Mouse (Mus musculus) heart, postnatal 25 days (tissue): ENCODE data around the gene Bbc3. TPM values are rescaled to one million over a fixed set of nuclear protein-coding genes. Genes with fewer than 3 reads are reported as not detected.
"Not testable (repeated sequence)": the region's sequence is repeated elsewhere in the genome, so short reads cannot be mapped to it uniquely, and the experiment has no call there.

Experiments
- DNase-seq: peaks from one replicate; pipeline ENCODE4 v3.0.0; 2022; ENCODE audit warnings: low spot score
- intact Hi-C: fragments of 180-260 bp; cut with DNase I; formaldehyde crosslinking; loops from one replicate; pipeline ENCODE4 v1.15.1; 2025
- total RNA-seq, 2 experiments: library from RNA; stranded (reverse); gene quantifications; 2 replicates each; pipeline ENCODE4 v1.2.3; 2021

Gene Bbc3
- total RNA-seq, 2 experiments from 2014 or later = 3.7 to 4.7 TPM

DNA sequence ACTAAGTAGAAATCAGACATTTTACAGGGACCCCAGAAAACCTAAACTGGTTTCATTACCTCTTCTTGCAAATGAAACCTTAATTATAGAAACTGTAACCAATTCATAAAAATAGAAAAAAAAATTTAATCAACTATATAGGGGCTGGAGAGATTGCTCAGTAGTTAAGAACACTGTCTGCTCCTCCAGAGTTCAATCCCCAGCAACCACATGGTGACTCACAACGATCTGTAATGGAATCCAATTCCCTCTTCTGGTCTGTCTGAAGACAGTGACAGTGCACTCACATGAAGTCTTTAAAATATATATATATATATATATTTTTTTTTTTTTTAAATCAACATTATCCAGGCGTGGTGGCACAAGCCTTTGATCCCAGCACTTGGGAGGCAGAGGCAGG lies 21.2 kb upstream of the Bbc3 start:
- DNase-seq = no peak
- intact Hi-C loops = no loop called here

DNA sequence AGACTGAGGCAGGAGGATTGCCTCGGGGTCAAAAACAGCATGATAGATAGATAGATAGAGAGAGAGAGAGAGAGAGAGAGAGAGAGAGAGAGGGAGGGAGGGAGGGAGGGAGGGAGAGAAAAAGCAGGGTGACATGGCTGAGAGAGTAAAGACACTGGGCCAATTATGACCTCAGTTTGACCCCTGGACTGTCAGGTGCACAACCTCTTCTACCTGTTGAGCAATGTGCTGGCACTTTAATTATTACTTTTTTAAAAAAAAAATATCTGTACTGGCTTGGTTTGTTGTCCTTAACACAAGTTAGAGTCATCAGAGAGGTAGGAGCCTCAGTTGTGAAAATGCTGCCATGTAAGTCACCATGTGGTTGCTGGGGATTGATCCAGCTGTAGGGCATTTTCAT lies 20.4 kb upstream of the Bbc3 start:
- intact Hi-C loops = no loop called here
- DNase-seq = no peak

DNA sequence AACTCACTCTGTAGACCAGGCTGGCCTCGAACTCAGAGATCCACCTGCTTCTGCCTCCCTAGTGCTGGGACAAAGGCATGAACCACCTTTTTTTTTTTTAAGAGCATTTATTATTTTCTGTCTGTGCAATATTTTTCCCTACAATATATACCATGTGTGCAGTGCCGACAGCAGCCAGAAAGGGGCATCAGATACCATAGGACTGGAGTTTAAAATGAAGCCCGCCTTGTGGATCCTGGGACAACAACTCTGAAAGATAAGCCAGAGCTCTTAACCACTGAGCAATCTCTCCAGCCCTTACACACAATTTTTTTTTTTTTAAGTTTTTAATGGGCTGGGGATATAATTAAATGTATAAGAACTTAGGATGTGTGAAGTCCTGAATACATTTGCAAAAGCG lies 13.8 kb upstream of the Bbc3 start:
- intact Hi-C loops = loop anchor here (1.0 kb wide), 2 partner anchors 32 to 79 kb away; no protein-coding TSS in a partner anchor

DNA sequence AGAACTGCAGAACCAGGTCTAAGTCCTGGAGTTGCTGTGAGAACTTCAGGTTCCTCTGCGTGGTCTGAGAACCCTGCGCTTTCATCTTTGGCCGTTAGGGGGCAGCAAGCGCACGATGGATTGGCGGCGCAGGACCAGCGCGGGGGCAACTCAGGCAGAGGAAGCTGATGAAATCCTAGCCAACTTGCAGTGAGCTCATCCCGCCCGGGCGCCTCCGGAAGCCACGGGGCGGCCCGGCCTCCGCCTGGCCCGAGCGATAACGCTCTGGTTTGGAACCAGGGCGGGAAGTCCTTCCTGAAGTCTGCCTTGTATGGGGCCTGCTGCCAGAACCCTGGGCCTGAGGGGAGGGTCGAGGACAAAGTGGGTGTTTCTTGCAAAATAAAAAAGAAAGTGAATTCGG lies 13.4 kb upstream of the Bbc3 start:
- DNase-seq = peak; percentile 94
- intact Hi-C loops = loop anchor here (1.0 kb wide), 2 partner anchors 31 to 78 kb away; no protein-coding TSS in a partner anchor

More for the DNA sequence above, 13.8 kb upstream of the Bbc3 start:
- no peak for DNase-seq

DNA sequence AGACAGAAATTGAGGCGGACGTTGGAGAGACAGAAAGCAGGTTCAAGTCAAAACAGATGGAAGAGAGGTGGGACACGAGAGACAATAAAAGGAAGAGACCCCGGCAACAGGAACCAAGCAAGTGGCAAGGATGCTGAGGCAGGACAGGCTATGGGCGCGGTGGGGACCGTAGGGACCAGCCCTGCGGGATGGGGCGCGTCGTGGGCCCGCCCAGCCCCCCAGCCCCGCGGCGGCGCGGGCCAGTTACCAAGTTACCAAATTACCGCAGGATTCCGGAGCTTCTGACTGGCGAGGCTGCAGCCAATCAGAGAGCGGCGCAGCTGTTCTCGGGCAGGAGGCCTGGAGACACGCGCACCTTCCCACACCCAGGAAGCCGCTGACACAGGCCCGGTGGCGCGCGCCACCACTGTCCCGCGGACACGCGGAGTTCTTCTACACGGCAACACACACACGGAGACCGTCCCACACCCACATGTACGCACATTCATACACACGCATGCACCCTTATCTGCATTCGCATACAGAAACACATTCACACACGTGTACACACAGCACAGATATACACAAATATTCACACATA lies 12.8 kb upstream of the Bbc3 start:
- intact Hi-C loops = no loop called here
- DNase-seq = peak; percentile 74

DNA sequence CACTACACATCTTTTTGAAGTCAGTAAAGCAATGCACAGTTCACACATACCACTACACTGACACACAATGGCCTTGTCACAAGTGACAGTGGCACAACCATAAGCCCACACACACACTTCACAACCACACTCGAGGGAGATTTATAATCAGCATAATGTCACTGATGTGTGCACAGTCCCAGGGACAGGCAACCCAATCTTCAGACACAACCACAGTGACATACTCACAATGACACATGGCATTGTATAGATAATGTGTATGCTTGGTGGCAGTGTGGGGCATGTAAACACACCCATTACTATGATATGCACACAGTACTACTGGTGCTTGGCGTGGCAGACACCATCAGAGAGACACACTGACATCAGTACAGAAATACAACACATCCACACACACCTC lies 12.0 kb upstream of the Bbc3 start:
- DNase-seq = no peak
- intact Hi-C loops = loop anchor here (2.0 kb wide), 1 partner anchor 15 kb away; no protein-coding TSS in a partner anchor

DNA sequence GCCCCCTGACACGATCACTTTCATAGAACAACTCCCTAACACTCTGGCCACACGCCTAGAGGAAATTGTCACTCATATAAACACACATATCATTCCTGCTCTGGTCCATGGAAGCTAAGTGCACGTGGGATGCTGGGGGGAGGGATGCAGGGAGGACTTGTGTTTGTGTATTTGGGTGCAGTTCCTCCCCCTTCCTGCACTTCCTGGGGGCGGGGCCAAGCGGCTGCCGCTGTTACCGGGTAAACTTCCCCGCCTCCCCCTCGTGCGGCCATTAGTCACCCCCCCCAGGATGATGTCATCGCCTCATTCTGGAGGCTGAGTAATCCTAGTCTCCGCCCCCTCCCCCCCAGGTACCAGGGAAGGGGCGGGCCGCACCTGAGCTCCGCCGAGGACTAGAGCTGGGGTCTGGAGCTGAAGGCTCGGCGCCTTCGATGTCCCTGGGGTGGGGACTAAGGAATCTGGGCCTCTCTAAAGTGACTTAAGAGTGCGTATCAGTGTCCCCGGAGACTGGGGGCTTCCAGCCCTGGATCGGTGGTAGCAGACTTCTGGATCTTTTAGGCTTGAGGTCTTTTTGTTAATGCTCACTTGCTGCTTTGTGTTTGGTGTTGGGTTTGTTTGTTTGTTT lies 11.3 kb upstream of the Bbc3 start:
- intact Hi-C loops = loop anchor here (2.0 kb wide), 1 partner anchor 14 kb away; no protein-coding TSS in a partner anchor

DNA sequence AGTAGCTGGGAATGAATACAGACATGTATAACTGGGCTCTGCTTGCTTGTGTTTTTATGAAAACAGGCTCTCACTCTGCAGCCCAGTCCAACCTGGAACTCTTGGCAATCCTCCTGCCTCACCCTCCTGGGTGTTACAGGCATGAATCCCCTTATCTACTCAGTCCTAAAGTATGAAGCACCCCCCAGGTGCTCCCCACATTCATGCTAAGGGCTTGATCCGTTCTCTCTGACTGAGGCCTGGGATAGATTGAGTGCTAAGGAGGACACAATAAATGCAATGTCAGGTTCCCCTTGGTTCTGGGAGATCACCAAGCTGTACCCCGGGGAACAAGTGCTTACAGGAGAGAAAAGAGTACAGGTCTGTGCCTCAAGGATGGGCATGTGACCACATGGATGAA lies 10.6 kb upstream of the Bbc3 start:
- intact Hi-C loops = loop anchor here (2.0 kb wide), 1 partner anchor 13 kb away; no protein-coding TSS in a partner anchor
- DNase-seq = no peak

More for the DNA sequence above, 11.3 kb upstream of the Bbc3 start:
- peak; percentile 84 for DNase-seq

DNA sequence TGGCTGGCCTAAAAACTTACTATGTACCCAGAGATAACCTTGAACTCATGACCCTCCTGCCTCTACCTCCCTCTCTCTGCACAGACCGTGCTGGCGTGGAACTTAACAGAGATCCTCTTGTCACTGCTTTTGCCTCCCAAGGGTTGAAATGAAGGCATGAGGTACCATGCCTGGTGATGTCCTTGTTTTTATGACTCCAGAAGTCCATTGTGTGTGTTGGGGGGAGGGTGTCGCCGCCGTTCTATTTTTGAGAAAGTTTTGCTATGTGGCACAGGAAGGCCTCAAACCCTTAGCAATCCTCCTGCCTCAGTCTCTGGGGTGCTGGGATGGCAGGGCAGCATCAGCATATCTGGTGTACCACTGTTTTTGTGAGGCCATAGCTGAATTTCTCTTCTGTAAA lies 9.3 kb upstream of the Bbc3 start:
- intact Hi-C loops = no loop called here
- DNase-seq = no peak

DNA sequence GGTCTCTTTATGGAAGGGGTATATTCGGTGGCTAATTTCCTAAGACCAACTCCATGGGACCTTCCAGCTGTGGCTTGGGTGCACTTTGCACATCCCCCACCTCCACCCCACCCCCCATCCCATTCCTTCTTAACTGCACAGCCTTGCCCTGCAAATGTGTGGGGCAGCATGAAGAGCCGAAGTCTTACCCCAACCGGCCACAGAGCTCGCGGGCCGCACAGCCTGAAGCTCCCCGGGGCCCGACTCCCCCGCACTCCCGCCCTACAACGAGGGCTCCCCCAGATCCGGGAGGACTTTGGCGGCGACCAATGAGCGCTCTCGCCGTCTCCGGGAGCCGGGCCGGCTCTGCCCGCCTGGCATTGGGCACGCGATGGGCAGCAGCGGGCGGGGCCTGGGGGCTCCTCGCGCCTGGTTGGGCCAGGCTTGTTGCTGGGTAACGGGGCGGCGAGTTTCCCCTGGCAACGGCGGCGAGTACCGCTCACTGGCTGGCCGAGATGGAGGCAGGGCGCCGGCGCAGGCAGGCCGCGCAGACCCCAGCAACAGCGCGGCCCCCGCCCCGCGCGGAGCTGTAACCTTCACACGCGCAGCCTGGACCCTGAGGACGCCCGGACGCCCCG lies 8.7 kb upstream of the Bbc3 start:
- intact Hi-C loops = no loop called here
- DNase-seq = peak; percentile 78

DNA sequence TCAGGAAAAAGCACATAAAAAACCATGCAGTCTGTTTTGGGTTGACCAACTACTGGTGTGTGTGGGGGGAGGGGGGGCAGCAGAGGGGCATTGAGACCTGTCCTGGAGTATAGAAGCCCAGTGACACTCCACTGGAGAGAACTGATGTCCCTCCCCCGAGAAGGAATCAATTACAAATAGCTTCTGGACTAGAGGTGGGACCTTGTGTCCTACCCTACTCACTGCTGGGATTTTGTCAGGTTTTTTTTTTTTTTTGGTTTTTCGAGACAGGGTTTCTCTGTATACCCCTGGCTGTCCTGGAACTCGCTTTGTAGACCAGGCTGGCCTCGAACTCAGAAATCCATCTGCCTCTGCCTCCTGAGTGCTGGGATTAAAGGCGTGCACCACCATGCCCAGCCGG lies 1.1 kb upstream of the Bbc3 start:
- DNase-seq, intact Hi-C loops: not testable (repeated sequence)

DNA sequence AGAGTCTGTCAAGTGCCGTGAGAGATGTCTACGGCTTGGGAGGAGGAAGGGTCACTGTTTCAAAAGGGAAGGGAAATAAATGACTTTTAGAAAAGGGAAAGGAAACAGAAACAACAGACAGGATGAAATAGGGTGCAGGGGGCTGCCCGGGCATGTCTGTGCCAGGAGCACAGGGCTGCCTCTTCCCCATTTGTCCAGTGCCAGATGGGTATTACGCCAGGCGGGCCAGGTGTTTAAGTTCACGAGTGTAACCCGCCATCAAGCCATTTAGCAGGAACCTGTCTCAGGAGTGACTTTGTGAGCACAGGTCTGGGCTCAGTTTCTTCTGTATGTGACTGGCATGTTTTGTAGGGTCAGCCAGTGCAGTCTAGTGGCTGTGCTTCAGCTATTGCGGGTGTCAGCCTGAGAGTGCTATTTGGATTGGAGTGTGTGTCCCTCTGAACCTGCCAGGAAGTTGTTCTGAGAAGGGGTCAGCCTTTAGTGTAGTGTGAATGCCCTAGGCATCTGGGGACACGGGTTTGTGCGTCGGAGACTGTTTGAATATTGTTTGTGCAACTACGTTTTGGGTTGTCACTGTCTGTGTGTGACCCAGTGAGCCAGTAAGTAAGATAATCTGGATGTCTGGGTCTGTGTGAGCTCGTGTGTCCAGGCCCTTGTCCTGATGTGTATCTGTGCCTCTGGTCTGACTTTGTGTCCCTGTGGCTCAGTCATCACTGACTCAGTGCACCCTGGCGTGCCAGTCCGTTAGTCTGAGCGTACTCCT lies 543 bp downstream of the Bbc3 start:
- no peak for DNase-seq
- intact Hi-C loops = no loop called here

DNA sequence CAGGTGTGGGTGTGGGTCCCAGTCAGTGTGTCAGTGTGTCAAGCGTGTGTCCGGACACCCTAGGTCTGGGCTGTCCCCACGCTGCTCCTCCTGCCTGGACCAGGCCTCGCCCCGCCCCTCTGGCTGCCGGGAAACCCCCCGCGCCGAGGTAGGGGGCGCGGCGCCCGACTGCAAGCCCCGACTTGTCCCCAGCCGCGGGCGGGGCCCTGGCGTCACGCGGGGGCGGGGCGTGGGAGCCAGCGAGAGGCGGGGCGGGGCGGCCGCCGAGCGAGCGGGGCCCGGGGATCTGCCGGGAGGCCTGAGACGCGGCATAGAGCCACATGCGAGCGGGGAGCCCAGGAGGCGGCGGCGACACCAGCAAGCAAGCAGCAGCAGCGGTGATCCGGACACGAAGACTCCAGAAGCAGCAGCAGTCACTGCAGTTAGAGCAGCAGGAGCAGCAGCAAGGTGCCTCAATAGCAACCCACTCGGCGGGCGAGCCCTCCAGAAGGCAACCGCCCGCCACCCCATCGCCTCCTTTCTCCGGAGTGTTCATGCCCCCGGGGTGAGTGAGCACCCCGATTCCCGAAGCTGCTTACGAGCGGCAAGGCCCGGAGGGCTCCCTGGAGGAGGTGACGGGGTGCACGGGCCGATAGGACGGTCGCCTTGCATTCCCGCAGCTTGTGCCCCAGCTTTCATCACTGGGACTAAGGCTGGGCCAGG lies 1.3 kb downstream of the Bbc3 start:
- intact Hi-C loops = loop anchor here (2.0 kb wide), 1 partner anchor 13 kb away; no protein-coding TSS in a partner anchor
- peak; percentile 88 for DNase-seq

DNA sequence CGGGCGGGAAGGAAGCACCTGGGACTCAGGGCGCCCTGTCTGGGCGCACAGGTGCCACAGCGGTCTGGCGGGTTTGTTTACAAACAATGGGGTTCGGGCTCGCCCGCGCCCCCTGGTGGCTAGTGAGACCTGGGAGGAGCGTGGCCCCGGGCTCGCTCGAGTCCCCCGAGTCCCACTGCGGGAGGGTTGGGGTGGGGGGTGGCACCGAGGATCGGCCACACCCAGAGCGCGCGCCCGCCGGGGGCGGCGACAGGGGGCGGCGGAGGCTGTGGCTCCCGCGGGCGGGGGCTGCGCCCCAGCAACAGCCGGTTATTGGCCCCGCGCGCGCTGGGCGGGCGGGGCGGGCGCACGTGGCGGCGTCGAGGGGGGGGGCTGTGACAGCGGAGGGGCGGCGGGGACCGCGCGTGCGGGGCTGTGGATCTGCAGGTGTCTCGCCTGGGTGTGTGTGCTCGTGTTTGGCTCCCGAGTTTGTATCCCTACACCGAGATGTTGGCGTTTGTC lies 1.9 kb downstream of the Bbc3 start:
- DNase-seq = peak; percentile 79
- intact Hi-C loops = loop anchor here (2.0 kb wide), 1 partner anchor 13 kb away; no protein-coding TSS in a partner anchor

DNA sequence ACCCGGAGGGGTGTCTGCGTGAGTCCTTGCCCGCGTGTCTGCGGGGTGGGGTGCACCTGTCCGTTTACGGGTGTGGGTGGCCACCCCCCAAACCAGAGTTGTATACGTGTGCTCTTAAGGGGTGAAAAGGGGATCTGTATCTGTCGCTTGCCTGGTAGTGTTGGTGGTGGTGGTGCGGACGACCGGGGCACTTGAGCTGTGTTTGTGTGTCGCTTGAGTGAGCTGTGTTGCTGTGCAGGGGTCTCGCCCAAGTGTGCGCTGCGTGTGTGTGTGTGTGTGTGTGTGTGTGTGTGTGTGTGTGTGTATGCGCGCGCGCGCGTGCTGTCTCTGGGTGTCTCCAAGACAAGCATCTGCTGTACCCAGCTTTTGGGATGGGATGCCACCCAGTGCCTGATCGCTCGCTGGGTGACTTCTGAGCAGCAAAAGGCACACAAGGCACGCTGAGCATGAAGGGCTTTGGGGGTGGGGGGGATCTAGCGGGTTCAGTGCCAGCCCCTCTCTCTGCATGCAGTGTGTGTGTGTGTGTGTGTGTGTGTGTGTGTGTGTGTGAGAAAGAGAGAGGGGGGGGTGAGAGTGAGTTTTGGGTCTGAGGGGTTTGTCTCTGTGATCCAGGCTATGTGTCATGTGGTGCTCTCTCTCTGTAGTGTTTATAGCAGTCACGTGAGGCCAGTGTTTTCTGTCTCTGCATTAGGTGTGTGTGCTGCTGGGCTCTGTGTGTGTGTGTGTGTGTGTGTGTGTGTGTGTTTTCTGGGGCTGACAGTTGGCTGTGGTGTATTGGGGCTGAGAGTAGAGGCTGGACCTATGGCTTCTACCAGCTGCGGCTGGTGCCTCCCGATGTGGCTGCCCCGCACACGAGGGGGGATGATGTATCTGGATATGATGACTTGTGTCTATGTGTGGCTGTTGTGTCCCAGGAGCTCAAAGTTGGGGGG lies 2.6 kb downstream of the Bbc3 start:
- no peak for DNase-seq
- intact Hi-C loops = loop anchor here (2.0 kb wide), 1 partner anchor 14 kb away; no protein-coding TSS in a partner anchor

DNA sequence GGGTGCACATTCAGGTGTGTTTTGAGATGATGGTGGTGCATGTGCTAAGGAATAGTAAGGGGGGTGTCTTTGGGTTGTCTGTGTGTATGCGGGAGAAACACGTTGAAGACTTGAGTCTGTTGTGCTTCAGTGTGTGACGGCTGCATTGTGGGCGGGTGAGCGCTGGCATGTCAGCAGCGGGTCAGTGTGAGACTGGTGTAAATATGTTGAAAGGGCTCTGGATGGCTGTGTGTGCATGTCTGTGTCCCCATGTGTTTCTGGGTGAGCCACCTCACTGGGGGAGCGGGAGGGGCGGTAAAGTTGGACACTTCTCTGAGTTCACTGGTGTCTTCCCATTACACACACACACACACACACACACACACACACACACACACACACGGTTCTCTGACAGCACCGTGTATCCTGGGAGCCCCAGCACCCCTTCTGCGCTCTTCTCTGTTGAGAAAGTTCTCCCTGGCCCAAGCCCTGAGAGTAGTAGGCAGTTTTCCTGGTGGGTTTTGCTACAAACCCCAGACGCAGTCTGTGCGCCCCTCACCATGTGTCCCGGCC lies 3.3 kb downstream of the Bbc3 start:
- intact Hi-C loops = loop anchor here (2.0 kb wide), 1 partner anchor 15 kb away; no protein-coding TSS in a partner anchor
- DNase-seq = peak; percentile 29

DNA sequence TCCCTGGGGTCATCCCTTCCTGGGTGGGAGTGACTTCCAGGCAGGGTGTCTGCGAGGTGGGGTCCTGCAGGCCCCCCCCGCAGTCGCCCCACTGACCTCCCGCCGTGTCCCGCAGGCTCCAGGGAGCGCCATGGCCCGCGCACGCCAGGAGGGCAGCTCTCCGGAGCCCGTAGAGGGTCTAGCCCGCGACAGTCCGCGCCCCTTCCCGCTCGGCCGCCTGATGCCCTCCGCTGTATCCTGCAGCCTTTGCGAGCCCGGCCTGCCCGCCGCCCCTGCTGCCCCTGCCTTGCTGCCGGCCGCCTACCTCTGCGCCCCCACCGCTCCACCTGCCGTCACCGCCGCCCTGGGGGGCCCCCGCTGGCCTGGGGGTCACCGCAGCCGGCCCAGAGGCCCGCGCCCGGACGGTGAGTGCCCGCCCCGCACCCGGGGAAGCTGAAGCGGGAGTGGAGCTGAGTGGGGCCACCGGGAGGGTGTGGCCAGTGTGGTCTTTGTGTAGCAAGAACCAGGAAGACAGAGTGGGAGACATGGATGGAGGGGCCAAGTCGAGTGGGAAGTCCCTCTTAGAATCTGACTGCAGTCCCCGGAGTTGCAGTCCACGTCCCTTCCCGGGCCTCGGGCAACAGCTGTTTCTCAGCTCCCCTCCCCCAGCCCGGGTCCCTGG lies 3.9 kb downstream of the Bbc3 start:
- peak; percentile 53 for DNase-seq
- intact Hi-C loops = no loop called here
